Mouse (Mus musculus) telencephalon, adult 2 months (tissue): ENCODE measurements at regions not wholly inside any gene's neighbourhood (a gene's known extent, or its start where the extent isn't known, plus 50 kb on each side); places are given as distances from the start of the nearest gene placed in this dataset.

ENCODE experiments used
- DNase-seq: peaks from one replicate; pipeline ENCODE4 v3.0.0-alpha.2; 2011; ENCODE audit warnings: low read depth, low spot score

DNA sequence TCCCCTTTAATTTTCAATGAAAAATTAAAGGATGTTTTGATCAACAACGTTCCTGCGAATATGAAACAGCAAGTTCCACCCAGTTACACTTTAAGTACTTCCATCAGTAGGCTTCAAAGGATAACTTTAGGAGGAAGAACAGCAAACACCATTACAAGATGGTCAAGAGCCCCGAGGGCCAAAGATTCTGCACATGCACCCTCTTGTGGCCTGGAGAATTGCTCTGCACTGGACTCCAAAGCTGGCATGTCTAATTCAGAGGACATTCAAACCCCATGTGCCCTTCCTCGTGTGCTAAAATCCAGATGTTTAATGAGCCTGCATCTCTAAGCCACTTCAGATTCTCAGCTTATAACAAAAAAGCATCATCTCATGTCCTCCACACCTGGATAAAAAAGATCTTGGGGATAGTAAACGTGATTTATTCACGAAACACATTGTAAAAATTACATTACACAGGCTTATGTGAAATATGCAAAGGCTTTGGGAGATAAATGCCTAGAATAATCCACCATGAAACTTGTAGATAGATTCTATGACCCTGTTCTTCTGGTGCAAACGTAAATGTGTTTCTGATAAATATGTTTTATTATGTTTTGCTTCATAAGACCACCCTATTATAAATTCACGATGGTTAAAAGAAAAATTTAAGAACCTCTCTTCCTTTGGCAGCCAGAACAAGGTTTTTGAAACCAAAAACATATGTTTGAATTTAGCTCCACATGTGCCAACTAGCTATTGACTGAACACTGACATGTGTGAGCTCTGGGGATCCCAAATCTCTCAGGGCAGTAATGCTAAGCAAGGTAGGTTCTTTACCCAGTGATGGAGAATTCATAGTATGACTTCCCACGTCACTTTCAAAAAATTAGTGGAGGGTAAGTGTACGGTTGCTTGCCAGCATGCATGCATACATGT, 100.6 kb upstream of the Rfx3 start:
- no peak for DNase-seq

DNA sequence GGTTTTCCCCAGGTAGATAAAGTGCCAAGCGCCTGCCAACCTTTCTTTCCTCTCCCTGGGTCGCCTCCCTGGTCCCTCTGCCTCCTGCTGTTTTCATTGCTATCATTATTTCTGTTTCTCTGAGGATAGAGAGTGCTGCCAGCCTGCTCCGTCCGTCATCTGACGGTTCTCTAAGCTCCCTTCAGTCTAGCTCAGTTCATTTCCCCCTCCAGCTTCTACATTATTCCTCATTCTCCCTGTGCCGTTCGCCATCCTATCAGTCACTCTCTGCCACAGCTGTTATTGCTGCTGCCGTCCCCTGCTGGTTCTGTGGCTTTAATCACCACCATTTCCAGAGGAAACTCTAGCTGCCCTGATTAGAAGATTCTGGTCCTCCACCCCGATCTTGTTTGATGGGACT, 84.7 kb upstream of the Rfx3 start:
- DNase-seq: no peak

DNA sequence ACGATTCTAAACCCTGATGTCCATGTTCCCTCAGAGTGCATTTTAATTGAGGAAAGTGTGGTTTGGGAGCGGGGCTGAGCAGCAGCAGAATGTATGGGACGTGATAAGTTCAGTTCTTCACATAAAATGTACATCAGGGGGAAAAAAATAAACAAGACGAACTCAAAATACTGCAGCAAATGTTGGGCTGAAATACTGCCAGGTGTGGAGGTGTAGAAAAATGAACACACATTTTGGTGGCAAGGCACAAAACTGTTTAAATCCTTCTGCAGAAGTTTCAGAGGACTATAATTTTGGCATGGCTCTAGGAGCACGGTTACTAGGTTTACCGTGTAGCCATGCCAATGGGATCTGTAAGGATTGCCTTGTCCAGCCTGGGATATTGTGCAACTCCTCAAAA, 81.3 kb upstream of the Rfx3 start:
- DNase-seq: peak; percentile 74

DNA sequence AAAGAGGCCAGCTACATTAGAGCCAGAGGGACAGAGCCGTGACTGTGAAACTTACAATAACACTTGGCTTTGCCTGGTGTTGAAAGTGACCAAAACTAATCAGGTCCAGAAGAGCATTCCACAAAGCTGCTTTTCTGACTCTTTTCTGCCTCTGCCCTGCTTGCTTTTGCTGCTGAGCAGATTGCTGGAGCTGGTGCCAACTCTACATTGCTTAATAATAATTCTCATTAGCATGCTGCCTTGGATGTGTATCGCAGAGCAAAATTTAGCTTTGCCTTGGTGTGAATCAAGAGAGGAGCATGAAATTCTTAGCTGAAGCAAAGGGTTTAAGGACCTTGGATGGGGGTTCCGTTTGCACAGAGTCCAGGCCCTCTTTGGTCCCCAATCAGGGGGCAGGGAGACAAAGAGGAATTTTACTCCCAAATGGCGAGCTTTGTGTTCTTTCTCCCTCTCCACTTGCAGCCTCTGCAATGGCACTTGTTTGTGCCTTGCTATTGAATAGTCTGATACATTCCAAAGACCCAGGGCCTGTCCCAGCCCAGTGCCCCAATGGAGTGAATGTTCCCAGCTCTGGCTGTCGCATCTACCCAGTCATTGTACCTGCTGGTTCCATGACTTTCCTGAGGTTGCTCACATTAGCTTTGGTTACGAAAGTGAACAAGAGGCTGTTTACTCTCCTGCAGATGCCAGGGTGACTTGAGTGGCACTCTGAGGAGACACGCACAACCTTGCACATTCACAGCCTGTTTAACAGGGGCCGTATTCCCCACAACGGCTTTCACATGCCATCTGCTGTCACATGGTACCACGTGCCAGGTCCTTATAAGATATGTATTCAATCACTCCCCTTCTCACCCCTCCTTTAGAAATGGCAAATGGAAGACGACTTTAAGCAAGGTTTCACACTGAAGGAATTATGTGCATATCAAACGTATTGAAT, 76.9 kb upstream of the Rfx3 start:
- DNase-seq: peak; percentile 64

DNA sequence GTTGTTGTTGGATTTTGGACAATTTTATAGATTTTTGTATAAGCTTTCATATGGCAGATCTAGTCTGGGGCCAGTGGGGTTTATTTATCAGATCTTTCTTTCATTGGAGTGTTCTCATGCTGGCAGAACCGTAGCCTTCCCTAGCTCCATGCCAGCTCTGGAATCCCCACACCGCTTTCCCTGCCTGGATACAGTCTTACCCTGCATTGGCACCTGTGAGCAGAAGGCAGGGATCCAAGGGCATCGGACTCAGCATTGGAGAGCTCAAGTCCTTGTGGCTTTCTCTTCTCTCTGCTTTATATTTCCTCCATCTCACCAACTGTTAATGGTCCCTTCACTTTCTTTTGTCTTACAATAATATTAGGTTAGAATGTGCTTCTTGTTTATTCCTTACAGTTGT, 59.4 kb upstream of the Rfx3 start:
- no peak for DNase-seq
